ENCODE assay signal across 8 mouse cellular contexts in the genomic region with DNA sequence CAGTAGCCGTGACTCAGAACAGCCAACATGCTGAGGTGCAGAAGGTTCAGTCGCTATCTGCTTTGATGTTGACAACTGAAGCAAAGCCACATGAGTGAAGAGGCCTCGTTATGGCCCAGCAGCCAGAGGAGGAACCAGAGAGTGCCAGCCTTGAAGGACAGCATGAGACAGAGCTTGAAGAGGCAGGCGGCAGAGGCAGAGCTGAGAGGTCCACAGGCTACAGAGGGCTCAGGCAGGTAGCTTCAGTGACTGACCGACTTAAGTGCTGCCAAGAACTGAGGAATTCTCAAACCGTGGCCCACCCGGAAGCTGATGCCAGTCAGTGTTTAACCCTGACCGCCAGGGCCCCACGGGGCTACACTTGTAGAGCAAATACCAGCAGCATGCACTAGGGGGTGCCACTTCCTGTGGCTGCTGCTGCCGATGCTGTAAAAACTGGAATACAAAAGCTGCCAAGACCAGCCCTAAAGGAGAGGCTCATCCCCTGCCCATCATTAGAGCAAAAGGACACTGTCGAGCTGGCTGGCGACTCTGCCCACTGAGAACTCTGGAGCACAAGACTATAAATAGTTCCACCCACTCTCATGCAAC. TPM values are rescaled to one million over a fixed set of nuclear protein-coding genes. Genes with fewer than 3 reads are reported as not detected.
DNase-seq lines count a peak whose midpoint lies in the region; ATAC-seq lines count a peak whose summit lies in the region.

No protein-coding gene starts in this region.

- H3K9me3 ChIP-seq in hindbrain, embryonic 16.5 days (ENCODE audit: control insufficient read depth, low read length): 0 out of 2 replicates have a peak, but pooled peaks cover 2% of the 10 kb centered on the region

- no peaks in the 10 kb centered on the region for H3K36me3 ChIP-seq in hindbrain, embryonic 16.5 days (ENCODE audit: control insufficient read depth, insufficient read depth, low read length)

- H3K9ac ChIP-seq in hindbrain, embryonic 16.5 days (ENCODE audit: low read depth, low read length): no peak overlapping the region

- no peak for ATAC-seq in cerebellum, adult (ENCODE audit: insufficient number of reproducible peaks, low FRiP score, low TSS enrichment)
- peak; percentile 14; the same call in 1 of the 2 replicates for ATAC-seq in hindbrain, embryonic 16.5 days

- no peak overlapping the region for H3K27ac ChIP-seq in hindbrain, embryonic 16.5 days (ENCODE audit: low read depth, low read length)

- no peak overlapping the region for H3K4me3 ChIP-seq in hindbrain, embryonic 16.5 days (ENCODE audit: low read length)

- H3K4me2 ChIP-seq in hindbrain, embryonic 16.5 days (ENCODE audit: low read length): no peak overlapping the region

- 57% methylated on average over 12 of the region's 12 CpGs for WGBS in hindbrain, embryonic 16.5 days

- peak; percentile 57 for DNase-seq in cerebellum, adult 11 months
- DNase-seq in ovary, postnatal 14 days (ENCODE audit: low spot score): peak; percentile 37
- DNase-seq in ovary, adult 18-20 months (ENCODE audit: low spot score): no peak
- peak; percentile 82 to 86 for DNase-seq in cerebellum, postnatal 10 days
- DNase-seq in lung, postnatal 36 days: peak; percentile 80
- peak; percentile 82 for DNase-seq in testis, postnatal 10 days (ENCODE audit: low spot score)

- no peaks in the 10 kb centered on the region for H3K27me3 ChIP-seq in hindbrain, embryonic 16.5 days (replicated peaks; ENCODE audit: control insufficient read depth, insufficient read depth, low read length)

- H3K4me1 ChIP-seq in hindbrain, embryonic 16.5 days (ENCODE audit: control insufficient read depth, insufficient read depth, low read depth, low read length): no peaks in the 10 kb centered on the region; the same call in none of the 2 replicates

RNA-seq across cellular contexts. Expression of a gene that starts 59.1 kb away (rescaled TPM):
- polyA plus RNA-seq in hindbrain, embryonic 16.5 days (2015; fragmentation: Nextera tagmentation; extraction: Ambion mirVana): 6.8 and 6.9 TPM in 2 replicates
